Mouse (Mus musculus): ENCODE data around the gene Txnrd2.

GRCm38 (mm10) chr16:18486126-18486525 is 59.9 kb downstream of the Txnrd2 start:
- TF ChIP-seq POLR2A (IDR thresholded peaks at IDR 0.05; ENCODE audit: low read depth, low read length) = no peak
- no peak for TF ChIP-seq CTCF (IDR thresholded peaks at IDR 0.05; ENCODE audit: borderline replicate concordance, insufficient read depth, low read length)

Data from embryonic fibroblast, embryonic 13.5 days (primary cell).